Mouse (Mus musculus): ENCODE results near the gene Tpk1. TPM values are rescaled to one million over a fixed set of nuclear protein-coding genes. Genes with fewer than 3 reads are reported as not detected.

The Tpk1 gene
- total and polyA plus RNA-seq, 3 experiments = 3.5 to 12.6 TPM; not detected in 1

- no peak within 1 kb of the TSS for H3K4me3 ChIP-seq (ENCODE audit: control insufficient read depth in 1 of 2, insufficient read depth in 1 of 2, low read depth in 2 of 2, low read length in 2 of 2)
- H3K27me3 ChIP-seq (ENCODE audit: control insufficient read depth in 1 of 2, insufficient read depth in 2 of 2, low read length in 2 of 2) = no peaks in the 10 kb centered on the region; a peak in 1 of 4 replicates
- no peak within 1 kb of the TSS for H3K27ac ChIP-seq (ENCODE audit: control insufficient read depth, low read depth, low read length)
- no peak for DNase-seq (ENCODE audit: low read depth, low spot score)
- no peaks in the 10 kb centered on the region for H3K9me3 ChIP-seq (replicated peaks; ENCODE audit: insufficient read depth, low read length)
- no peaks in the 10 kb centered on the region for H3K36me3 ChIP-seq (ENCODE audit: control insufficient read depth in 1 of 2, insufficient read depth in 2 of 2, low read length in 2 of 2)
- no peak within 1 kb of the TSS for H3K9ac ChIP-seq (ENCODE audit: control insufficient read depth, low read depth, low read length, poor library complexity, severe bottlenecking)
- H3K79me2 ChIP-seq (ENCODE audit: control insufficient read depth, insufficient read depth, low read length, poor library complexity) = no peaks in the 10 kb centered on the region
- no peak for TF ChIP-seq E2F4 (IDR thresholded peaks at IDR 0.05; ENCODE audit: borderline replicate concordance, low read depth, low read length)
- no peak for TF ChIP-seq MAFK (IDR thresholded peaks at IDR 0.05; ENCODE audit: borderline replicate concordance, low read depth, low read length)
- no peak for TF ChIP-seq ZMIZ1 (IDR thresholded peaks at IDR 0.05; ENCODE audit: low read depth, low read length)
- no peaks in the 10 kb centered on the region for H3K4me1 ChIP-seq (ENCODE audit: control insufficient read depth in 1 of 2, insufficient read depth in 2 of 2, low read length in 2 of 2)
Measured at GRCm38 (mm10) chr6:43309454-43309853, 356.6 kb downstream of the Tpk1 start, which contains the start of gene Nobox. TSS of gene Nobox (minus strand) at chr6:43309554.

- no peak for TF ChIP-seq TAL1 (IDR thresholded peaks at IDR 0.05; ENCODE audit: low read length)
- no peak for TF ChIP-seq MAX (IDR thresholded peaks at IDR 0.05; ENCODE audit: low read length)
- TF ChIP-seq ZKSCAN1 (IDR thresholded peaks at IDR 0.05; ENCODE audit: low read depth, low read length) = no peak
- no peak for TF ChIP-seq RCOR1 (IDR thresholded peaks at IDR 0.05; ENCODE audit: low read depth, low read length)
- TF ChIP-seq MAZ (IDR thresholded peaks at IDR 0.05; ENCODE audit: low read depth, low read length) = no peak
- TF ChIP-seq UBTF (IDR thresholded peaks at IDR 0.05; ENCODE audit: borderline replicate concordance, insufficient read depth, low read depth, low read length) = no peak
- Histone ChIP-seq H3K27ac (ENCODE audit: control insufficient read depth, low read depth, low read length) (no peak overlapping the region), H3K4me1 (ENCODE audit: control insufficient read depth in 1 of 2, insufficient read depth in 2 of 2, low read length in 2 of 2) (0 out of 4 replicates have a peak, but pooled peaks cover 0 to 3% of the 10 kb centered on the region in 2 experiments), H3K27me3 (ENCODE audit: control insufficient read depth in 1 of 2, insufficient read depth in 2 of 2, low read length in 2 of 2) (no peaks in the 10 kb centered on the region), H3K36me3 (ENCODE audit: control insufficient read depth in 1 of 2, insufficient read depth in 2 of 2, low read length in 2 of 2) (no peaks in the 10 kb centered on the region), H3K4me3 (ENCODE audit: control insufficient read depth in 1 of 2, insufficient read depth in 1 of 2, low read depth in 2 of 2, low read length in 2 of 2) (no peak overlapping the region), H3K79me2 (ENCODE audit: control insufficient read depth, insufficient read depth, low read length, poor library complexity) (no peaks in the 10 kb centered on the region), H3K9me3 (replicated peaks; ENCODE audit: insufficient read depth, low read length) (no peaks in the 10 kb centered on the region), H3K9ac (ENCODE audit: control insufficient read depth, low read depth, low read length, poor library complexity, severe bottlenecking) (no peak overlapping the region)
- DNase-seq (ENCODE audit: low read depth, low spot score) = no peak
Measured at GRCm38 (mm10) chr6:43297508-43297850, 368.6 kb downstream of the Tpk1 start.

GRCm38 (mm10) chr6:43296798-43297507 lies 369.1 kb downstream of the Tpk1 start:
- no peak overlapping the region for H3K27ac ChIP-seq (ENCODE audit: control insufficient read depth, low read depth, low read length)
- H3K9me3 ChIP-seq (replicated peaks; ENCODE audit: insufficient read depth, low read length) = no peaks in the 10 kb centered on the region
- H3K79me2 ChIP-seq (ENCODE audit: control insufficient read depth, insufficient read depth, low read length, poor library complexity) = no peaks in the 10 kb centered on the region
- H3K4me3 ChIP-seq (ENCODE audit: control insufficient read depth in 1 of 2, insufficient read depth in 1 of 2, low read depth in 2 of 2, low read length in 2 of 2) = no peak overlapping the region
- H3K27me3 ChIP-seq (ENCODE audit: control insufficient read depth in 1 of 2, insufficient read depth in 2 of 2, low read length in 2 of 2) = no peaks in the 10 kb centered on the region
- H3K9ac ChIP-seq (ENCODE audit: control insufficient read depth, low read depth, low read length, poor library complexity, severe bottlenecking) = no peak overlapping the region
- H3K4me1 ChIP-seq (ENCODE audit: control insufficient read depth in 1 of 2, insufficient read depth in 2 of 2, low read length in 2 of 2) = 0 out of 4 replicates have a peak, but pooled peaks cover 0 to 3% of the 10 kb centered on the region in 2 experiments
- peak; percentile 53 for DNase-seq (ENCODE audit: low read depth, low spot score)
- H3K36me3 ChIP-seq (ENCODE audit: control insufficient read depth in 1 of 2, insufficient read depth in 2 of 2, low read length in 2 of 2) = no peaks in the 10 kb centered on the region
- peak; percentile 77 for TF ChIP-seq RAD21 (IDR thresholded peaks at IDR 0.05; ENCODE audit: low read depth, low read length)
- no peak for TF ChIP-seq TBP (IDR thresholded peaks at IDR 0.05; ENCODE audit: low read depth, low read length)
- no peak for TF ChIP-seq CHD2 (IDR thresholded peaks at IDR 0.05; ENCODE audit: low read length)
- TF ChIP-seq SMC3 (IDR thresholded peaks at IDR 0.05; ENCODE audit: low read depth, low read length) = peak; percentile 57
- peak; percentile 45 for TF ChIP-seq ZC3H11A (IDR thresholded peaks at IDR 0.05; ENCODE audit: low read depth, low read length)
- no peak for TF ChIP-seq ZNF384 (IDR thresholded peaks at IDR 0.05; ENCODE audit: low read depth, low read length)
- no peak for TF ChIP-seq POLR2A (IDR thresholded peaks at IDR 0.05; ENCODE audit: control insufficient read depth in 1 of 2, insufficient read depth in 1 of 2, low read depth in 1 of 2, low read length in 2 of 2, poor library complexity in 1 of 2)
- peak in 2 of 3 experiments; percentile 29 to 69; a peak in 4 of 6 replicates for TF ChIP-seq CTCF (IDR thresholded peaks at IDR 0.05 in 2 of 3, conservative IDR thresholded peaks at IDR 0.05 in 1 of 3; ENCODE audit: control insufficient read depth in 1 of 3, insufficient read depth in 1 of 3, low read depth in 2 of 3, low read length in 3 of 3, poor library complexity in 1 of 3, severe bottlenecking in 1 of 3)
- no peak for TF ChIP-seq MAFK (IDR thresholded peaks at IDR 0.05; ENCODE audit: borderline replicate concordance, low read depth, low read length)
